Mouse (Mus musculus) bone marrow, adult 2 months (tissue): ENCODE results near the gene Ank2.

Experiments used
- CTCF ChIP-seq: fragments of 200-500 bp; IDR thresholded peaks from 2 replicates; pipeline ENCODE4 v1.5.1; 2011; ENCODE audit warnings: low read length, control low read depth; ENCODE audit not compliant: control insufficient read depth, insufficient read depth
- POLR2A ChIP-seq: fragments of 200-500 bp; IDR thresholded peaks from 2 replicates; pipeline ENCODE4 v1.6.1; 2011; ENCODE audit warnings: low read depth, mild to moderate bottlenecking, control low read depth, low read length, borderline replicate concordance; ENCODE audit not compliant: control insufficient read depth

- TF ChIP-seq CTCF: no peak
- TF ChIP-seq POLR2A: no peak
Measured at GRCm38 (mm10) chr3:127383231-127383630, 115.9 kb downstream of the Ank2 start.
